Mouse (Mus musculus) layer of hippocampus, postnatal 14 days (tissue): ENCODE results near the gene Ces1a. TPM values are rescaled to one million over a fixed set of nuclear protein-coding genes. Genes with fewer than 3 reads are reported as not detected.

ENCODE experiments used
- DNase-seq, 2 experiments: peaks; one replicate each; pipeline ENCODE4 v3.0.0; 2021 to 2022; ENCODE audit warnings: low spot score in 2 of 2, mixed read lengths in 1 of 2
- long read RNA-seq, 2 experiments: library from polyadenylated mRNA; stranded (forward); transcript quantifications; one replicate each; pipeline ENCODE4 v2.0.0; 2021
- total RNA-seq, 2 experiments: library from RNA; stranded (reverse); gene quantifications; 2 replicates each; pipeline ENCODE4 v1.2.3; 2021

Ces1a gene
- not detected for total RNA-seq
- long read RNA-seq, experiment 1: 0 reads
- long read RNA-seq, experiment 2: 0 reads

GRCm38 (mm10) chr8:93048092-93048491 is at the start of gene Ces1a:
Gene Ces1a (minus strand): TSS chr8:93048192.
- no peak for DNase-seq

GRCm38 (mm10) chr8:93095376-93095775 is 47.4 kb upstream of the Ces1a start:
- peak; percentile 8 to 36 for DNase-seq

DNA sequence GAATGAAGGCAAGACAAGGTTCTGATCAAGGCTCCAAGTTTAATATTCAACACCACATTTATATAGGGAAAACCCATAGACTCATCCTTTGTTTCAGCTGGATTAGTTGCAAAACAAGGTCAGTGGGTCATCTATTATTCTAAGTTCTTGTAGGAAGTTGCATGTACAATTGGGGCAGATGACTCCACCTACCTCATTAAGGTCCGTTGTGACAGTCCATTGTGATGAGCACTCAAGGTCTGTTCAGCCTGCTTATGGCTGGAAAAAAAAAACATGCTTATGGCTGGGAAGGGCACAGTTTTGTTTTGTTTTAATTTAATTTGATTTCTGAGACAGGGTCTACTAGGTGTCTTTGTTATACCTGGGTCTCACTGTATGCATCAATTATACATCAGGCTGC is 43.3 kb upstream of the Ces1a start:
- DNase-seq: no peak

- no peak for DNase-seq
Observed at GRCm38 (mm10) chr8:93088686-93089122, 40.7 kb upstream of the Ces1a start.

- no peak for DNase-seq
Observed at GRCm38 (mm10) chr8:93088193-93088592, 40.2 kb upstream of the Ces1a start.

DNA sequence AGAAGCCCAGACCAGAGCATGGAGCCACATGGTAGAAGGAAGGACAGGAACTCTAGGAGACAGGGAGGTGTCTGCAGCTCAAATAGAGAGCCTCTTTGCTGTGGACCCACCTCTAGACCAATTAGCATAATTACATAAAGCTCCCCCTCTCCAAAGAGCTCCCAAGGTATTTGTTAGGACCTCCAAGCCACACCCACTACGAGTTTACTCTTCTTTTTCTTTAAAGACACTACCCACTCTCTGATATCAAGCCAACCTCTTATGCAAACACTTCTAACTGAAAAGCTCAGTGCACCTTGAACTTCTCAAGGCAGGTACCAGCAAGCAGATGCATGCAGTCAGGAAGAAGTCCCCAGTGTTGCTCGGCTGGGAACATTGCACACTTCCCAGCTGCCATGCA is 31.9 kb upstream of the Ces1a start, which contains the start of gene Ces1b:
Ces1b (minus strand) TSS at position 131 of the 400 bp plus-strand sequence.
- DNase-seq: no peak

- DNase-seq: no peak
Observed at GRCm38 (mm10) chr8:93075251-93075650, 27.3 kb upstream of the Ces1a start.

- no peak for DNase-seq
Observed at GRCm38 (mm10) chr8:93063416-93064117, 15.6 kb upstream of the Ces1a start.

DNA sequence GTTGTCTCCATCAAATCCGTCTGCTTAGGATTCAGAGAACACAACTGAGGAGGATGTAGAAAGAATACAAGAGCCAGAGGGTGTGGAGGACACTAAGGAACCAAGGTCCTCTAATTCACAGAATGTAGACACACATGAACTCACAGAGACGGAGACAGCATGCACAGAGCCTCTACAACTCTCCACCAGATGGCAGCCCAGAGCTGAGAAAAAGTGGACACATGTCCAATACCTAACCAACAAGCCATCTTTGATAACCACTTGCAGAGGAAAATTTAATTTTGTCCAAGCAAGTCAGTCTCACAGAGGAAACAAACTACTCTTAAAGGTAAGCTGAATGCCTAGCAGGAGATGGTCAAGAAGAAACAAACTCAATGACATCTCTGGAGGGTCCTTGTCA is 11.2 kb upstream of the Ces1a start:
- DNase-seq: peak; percentile 21 to 54

DNA sequence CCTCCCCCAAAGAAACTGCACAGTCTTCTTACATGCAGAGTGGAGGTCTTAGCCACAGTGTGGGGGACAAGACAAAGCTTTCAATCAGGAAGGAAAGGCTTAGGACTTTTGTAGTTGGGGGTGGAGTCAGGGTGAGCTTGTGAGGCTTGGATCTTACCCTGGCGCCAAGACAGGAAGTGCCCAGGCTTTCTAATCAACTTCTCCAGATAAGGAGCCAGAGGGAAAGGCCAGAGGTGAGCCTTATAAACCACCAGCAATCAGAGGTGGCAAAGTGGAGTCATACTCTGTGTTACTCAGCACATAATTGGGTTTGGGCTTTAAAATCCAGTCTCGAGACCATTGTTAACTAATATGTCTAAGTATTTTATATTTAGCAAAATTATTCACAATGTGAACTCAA is 7.2 kb upstream of the Ces1a start:
- DNase-seq: no peak

DNA sequence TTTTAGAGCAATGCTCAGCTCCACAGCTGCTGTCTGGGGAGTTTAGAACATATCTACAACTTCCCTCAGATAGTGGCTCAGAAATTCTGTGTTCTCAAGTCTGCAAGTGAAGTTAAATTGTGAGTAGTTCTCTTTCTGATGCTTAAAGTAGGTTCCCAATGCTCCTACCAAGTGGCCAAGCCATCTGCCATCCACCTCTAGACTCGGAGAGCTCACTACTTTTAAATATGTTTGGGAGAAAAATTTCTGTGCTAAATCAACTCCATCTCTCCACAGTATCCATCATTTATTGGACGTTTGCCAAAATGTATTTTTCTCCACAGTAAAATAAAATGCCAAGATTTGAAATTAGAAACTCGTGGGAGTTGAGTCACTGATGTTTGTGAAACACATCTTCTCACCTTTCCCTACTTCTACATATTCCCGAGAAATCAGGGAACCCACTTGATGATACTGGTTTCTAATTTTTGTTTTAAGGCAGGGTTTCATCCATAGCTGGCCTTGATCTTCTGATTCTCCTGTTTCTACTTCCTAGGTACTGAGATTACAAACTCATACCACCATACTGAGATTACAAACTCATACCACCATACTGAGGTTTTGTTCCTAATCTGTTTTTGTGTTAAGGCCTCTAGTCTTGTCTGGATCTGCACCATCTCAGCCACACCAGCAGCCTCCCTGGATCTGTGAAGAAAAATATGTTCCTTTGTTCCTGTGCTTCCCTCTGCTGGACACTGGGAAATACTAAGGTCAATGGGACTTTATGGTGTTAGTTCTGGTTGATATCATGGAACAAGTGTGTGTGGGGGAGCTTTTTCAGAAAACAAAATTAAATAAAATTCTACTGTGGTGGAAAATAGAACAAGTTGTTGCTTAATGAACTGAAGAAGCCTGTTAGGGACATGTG is 771 bp upstream of the Ces1a start:
- DNase-seq: no peak

DNA sequence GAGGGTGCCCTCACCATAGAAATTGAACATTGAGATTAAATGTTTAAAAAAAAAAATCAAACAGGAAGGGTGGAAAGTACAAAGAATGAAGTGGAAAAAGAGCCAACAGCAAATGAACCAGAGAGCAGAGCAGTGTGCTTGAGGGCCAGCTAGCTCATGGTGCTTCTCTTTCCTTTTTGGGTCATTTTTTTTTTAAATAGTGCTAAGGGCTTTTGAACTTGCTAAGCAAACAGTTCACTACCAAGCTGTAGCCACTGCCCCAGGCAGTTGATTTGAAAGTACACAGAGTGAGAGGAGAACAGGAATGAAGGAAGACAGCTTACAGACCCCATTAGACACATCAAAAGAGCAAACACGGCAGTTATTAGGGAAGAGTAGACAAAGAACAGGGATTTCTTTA is 4.9 kb downstream of the Ces1a start:
- no peak for DNase-seq

- no peak for DNase-seq
Observed at GRCm38 (mm10) chr8:93040776-93041567, 7.0 kb downstream of the Ces1a start.

GRCm38 (mm10) chr8:93040256-93040655 is 7.7 kb downstream of the Ces1a start:
- peak in 1 of 2 experiments; percentile 14 for DNase-seq

DNA sequence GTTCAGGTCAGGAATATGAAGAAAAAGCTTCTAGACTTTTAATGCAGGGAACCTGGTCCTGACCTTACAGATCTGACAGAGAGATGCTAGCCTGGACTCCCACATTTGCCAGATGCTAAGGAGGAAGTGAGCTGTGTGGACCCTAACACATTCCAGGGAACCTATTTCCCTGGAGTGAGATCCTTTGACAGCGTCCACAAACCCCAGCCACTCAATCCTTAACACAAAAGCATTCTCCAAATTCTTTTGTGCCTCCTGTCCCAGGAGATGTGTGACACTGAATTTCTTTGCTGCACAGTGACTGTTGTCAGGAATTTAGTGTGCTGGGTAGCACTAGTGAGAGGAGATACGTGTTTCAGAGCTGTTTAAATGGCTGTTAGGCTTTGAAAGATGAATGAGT is 9.2 kb downstream of the Ces1a start:
- no peak for DNase-seq

DNA sequence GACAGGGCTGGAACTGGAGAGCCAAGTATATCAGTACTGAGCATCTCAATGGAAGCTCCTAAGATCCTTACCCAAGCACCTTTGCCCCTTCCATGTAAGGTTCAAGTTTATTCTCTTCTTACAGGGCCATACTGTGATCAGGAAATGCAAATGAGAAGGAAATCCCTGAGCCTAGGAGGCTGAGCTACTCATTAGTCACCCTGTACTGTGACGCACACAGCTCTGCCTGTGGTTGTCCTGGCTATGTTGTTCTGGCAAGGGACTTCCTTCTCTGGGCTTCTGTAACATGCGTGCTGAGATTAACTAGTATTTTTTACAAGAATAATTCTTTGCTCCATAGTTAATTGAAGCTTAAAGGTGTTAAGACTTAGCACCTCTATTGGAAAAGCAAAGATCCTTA is 17.3 kb downstream of the Ces1a start:
- DNase-seq: no peak

- no peak for DNase-seq
Observed at GRCm38 (mm10) chr8:93021738-93022137, 26.3 kb downstream of the Ces1a start.

DNA sequence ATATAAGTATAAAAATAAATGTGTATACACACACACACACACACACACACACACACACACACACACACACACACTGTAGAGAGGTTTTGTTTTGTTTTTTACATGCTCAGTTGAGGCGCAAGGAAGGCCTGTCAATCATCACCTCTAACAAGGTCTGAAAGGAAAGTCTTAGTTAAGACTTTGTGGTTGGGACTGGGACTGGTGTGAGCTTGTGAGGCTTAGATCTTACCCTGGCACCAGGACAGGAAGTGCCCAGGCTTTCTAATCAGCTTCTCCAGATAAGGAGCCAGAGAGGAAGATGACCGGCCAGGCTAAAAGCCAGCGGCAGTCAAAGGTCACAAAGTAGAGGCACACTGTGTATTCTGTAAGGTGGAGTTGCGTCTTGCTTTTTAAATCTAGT is 33.7 kb downstream of the Ces1a start:
- DNase-seq: no peak

GRCm38 (mm10) chr8:93012226-93012625 is 35.8 kb downstream of the Ces1a start:
- no peak for DNase-seq

GRCm38 (mm10) chr8:93011439-93011838 is 36.6 kb downstream of the Ces1a start:
- DNase-seq: peak; percentile 86 to 90

DNA sequence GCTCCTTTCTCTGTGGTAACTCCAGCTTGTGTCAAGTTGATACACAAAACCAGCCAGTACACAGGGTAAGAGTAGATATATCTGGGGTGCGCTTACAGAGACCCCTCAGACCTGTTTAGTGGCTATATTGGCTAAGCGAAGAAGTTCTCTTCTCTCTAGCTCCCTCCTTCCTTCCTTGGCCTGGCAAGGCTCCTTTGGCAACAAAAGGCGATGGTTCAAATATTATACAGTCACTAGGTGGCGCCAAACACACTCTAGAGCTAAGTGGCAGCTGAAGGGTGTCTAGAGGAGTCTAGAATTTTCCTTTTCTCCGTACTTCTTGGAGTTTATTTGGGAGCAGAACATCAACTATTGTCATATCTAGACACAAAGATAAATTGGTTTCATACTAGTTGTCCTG is 37.7 kb downstream of the Ces1a start:
- peak in 1 of 2 experiments; percentile 39 for DNase-seq
